Mouse (Mus musculus) neural tube, embryonic 14.5 days (tissue): ENCODE measurements around the gene Slco2a1. TPM values are rescaled to one million over a fixed set of nuclear protein-coding genes. Genes with fewer than 3 reads are reported as not detected.

Experiments
- ATAC-seq: fragments of 200-750 bp; cut with Nextera tagmentation; 2 replicates; pipeline ENCODE4 v1.8.0; 2017; ENCODE audit warnings: low read depth, mild to moderate bottlenecking, moderate TSS enrichment, moderate library complexity
- H3K27ac ChIP-seq: fragments of 300-500 bp; sonication (generic); 2 replicates; pipeline ENCODE4 v1.5.1; 2014; ENCODE audit warnings: low read depth, mild to moderate bottlenecking, control low read depth, low read length, moderate library complexity, mixed read lengths
- H3K27me3 ChIP-seq: fragments of 300-500 bp; sonication (generic); 2 replicates; pipeline ENCODE4 v1.6.1; 2014; ENCODE audit warnings: low read length; ENCODE audit not compliant: control insufficient read depth, insufficient read depth
- H3K36me3 ChIP-seq: fragments of 300-500 bp; sonication (generic); 2 replicates; pipeline ENCODE4 v1.6.1; 2014; ENCODE audit warnings: low read length, mixed read lengths; ENCODE audit not compliant: control insufficient read depth, insufficient read depth
- H3K4me1 ChIP-seq: fragments of 300-500 bp; sonication (generic); 2 replicates; pipeline ENCODE4 v1.6.1; 2014; ENCODE audit warnings: low read length; ENCODE audit not compliant: control insufficient read depth, insufficient read depth
- H3K4me2 ChIP-seq: fragments of 300-500 bp; sonication (generic); 2 replicates; pipeline ENCODE4 v1.6.1; 2014; ENCODE audit warnings: mild to moderate bottlenecking, low read depth, low read length, control low read depth
- H3K4me3 ChIP-seq: fragments of 300-500 bp; sonication (generic); 2 replicates; pipeline ENCODE4 v1.5.1; 2014; ENCODE audit warnings: low read depth, low read length, control low read depth, mixed read lengths
- H3K9ac ChIP-seq: fragments of 300-500 bp; sonication (generic); replicated peaks from 2 replicates; pipeline ENCODE4 v1.6.1; 2014; ENCODE audit warnings: low read depth, mild to moderate bottlenecking, control low read depth, low read length, mixed read lengths
- H3K9me3 ChIP-seq: fragments of 300-500 bp; sonication (generic); 2 replicates; pipeline ENCODE4 v1.6.1; 2016; ENCODE audit warnings: low read length; ENCODE audit not compliant: control insufficient read depth
- WGBS: fragments of 180-500 bp; shearing (Covaris S2); extraction: QIAGEN DNeasy Blood & Tissue Kit; methylation state at CpG from one replicate; pipeline ENCODE4 v1.1.7; 2014; 5-methylcytosine and 5-hydroxymethylcytosine counted together
- polyA plus RNA-seq: library from polyadenylated mRNA; unstranded; fragments of >200 nt; fragmentation: Nextera tagmentation; extraction: Ambion mirVana; gene quantifications from 2 replicates; pipeline ENCODE4 v1.2.1, GENCODE M21; 2014

Slco2a1 gene
- polyA plus RNA-seq: 1.0 and 3.4 TPM in 2 replicates

DNA sequence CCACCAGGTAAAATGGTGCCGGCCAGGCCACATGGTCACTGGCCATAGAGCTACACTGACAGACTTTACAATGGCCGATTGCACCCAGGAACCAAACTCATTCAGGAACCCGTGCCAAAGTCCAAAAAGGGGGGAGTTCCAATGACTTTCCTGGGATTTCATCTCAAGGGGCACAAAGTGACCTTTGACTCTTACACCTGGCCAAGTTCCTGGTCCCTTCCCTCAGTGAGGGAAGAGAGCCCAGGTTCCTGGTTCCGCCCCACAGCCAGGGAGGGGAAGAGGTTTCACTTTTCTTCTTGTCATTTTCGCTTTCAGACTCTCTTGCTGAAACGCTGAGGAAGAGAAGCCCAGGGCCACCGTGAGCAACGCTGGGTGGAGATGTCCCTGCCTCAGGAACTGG lies at the start of gene Slco2a1:
TSS of gene Slco2a1 (plus strand) at position 251 of the 400 bp plus-strand sequence.
- no peak within 1 kb of the TSS for H3K27ac ChIP-seq
- no peak for ATAC-seq
- H3K9me3 ChIP-seq: no peaks in the 10 kb centered on the region
- no peak within 1 kb of the TSS for H3K4me3 ChIP-seq
- 89% methylated on average over 8 of the region's 8 CpGs for WGBS
- H3K36me3 ChIP-seq: no peaks in the 10 kb centered on the region
- H3K9ac ChIP-seq: no peak within 1 kb of the TSS
- peaks cover 8% of the 10 kb centered on the region; the same call in 1 of the 2 replicates for H3K4me1 ChIP-seq
- H3K27me3 ChIP-seq: no peaks in the 10 kb centered on the region
- H3K4me2 ChIP-seq: no peak within 1 kb of the TSS

DNA sequence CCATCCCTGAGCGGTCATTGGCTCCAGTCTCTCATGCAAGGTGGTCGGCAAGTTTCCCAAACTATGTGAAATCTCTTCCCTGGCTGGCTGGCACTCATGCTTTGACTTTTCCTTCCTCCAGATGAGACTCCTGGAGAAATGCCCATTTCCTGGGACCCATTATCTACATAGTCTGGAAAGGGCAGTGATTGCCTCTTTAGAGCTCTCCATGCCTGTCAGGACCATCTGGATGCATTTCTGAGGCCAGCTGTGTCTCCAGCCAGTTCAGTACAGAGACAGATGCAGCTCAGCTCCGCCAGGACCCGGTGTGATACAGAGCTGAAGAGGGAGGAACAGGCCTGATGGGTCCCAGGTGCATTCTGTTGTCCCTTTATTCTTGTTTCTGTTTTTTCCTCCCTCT lies 46.3 kb upstream of the Slco2a1 start:
- peak; percentile 24; the same call in 1 of the 2 replicates for ATAC-seq
- H3K27me3 ChIP-seq: no peaks in the 10 kb centered on the region
- H3K4me1 ChIP-seq: no peaks in the 10 kb centered on the region
- no peaks in the 10 kb centered on the region for H3K36me3 ChIP-seq
- H3K9ac ChIP-seq: no peak overlapping the region
- no peak overlapping the region for H3K4me3 ChIP-seq
- 50% methylated on average over 4 of the region's 4 CpGs for WGBS
- no peaks in the 10 kb centered on the region for H3K9me3 ChIP-seq
- H3K4me2 ChIP-seq: no peak overlapping the region
- H3K27ac ChIP-seq: no peak overlapping the region; the same call in 1 of the 2 replicates

DNA sequence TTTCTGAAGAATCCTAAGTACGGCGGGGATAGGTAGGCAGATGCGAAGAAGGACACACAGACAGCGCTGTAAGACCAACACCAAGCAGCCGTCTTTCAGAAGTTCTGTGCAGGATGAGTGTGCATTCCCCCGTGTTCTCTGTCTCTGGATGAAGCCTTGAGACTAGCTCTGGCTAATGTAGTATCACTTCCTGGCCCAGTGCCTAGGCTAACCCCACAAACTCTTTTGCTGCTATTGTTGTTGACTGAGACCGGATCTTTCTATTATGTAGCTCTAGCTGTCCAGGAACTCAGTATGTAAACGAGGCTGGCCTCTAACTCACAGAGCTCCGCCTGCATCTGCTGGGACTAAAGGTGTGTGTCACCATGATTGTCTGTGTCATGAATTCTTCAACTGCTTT lies 43.6 kb upstream of the Slco2a1 start:
- Histone ChIP-seq H3K27me3 (no peaks in the 10 kb centered on the region), H3K4me3 (no peak overlapping the region), H3K27ac (no peak overlapping the region), H3K9me3 (no peaks in the 10 kb centered on the region), H3K36me3 (no peaks in the 10 kb centered on the region), H3K4me2 (no peak overlapping the region), H3K9ac (no peak overlapping the region), H3K4me1 (no peaks in the 10 kb centered on the region)
- ATAC-seq: no peak
- 93% methylated on average over 9 of the region's 9 CpGs for WGBS

DNA sequence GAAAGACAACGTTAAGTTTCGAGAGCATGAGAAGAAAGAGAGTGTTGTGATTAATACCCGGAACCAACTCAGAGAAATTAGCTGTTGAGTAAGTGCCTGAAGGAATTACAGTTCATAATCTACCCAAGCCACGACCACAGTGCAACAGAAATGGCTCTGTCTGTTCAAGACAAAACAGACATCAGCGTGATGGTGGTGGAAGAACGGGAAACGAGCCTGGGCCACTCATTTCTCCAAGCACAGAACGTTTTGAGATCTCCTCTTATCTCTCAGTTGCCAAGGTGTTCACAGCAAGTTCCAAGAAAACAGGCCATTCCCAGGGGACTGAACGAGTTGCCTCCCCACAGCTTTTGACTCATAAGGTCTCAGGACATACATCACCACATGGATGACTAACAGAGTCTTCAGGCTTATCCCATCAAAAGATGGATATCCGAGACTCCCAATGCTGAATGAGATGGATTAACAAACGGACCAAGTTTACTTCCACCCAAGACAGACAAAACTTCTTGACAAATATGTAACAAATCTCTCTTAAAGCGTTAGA lies 42.0 kb upstream of the Slco2a1 start:
- Histone ChIP-seq H3K36me3 (no peaks in the 10 kb centered on the region), H3K27me3 (no peaks in the 10 kb centered on the region), H3K4me1 (no peaks in the 10 kb centered on the region), H3K9me3 (no peaks in the 10 kb centered on the region), H3K27ac (no peak overlapping the region), H3K4me2 (no peak overlapping the region), H3K9ac (no peak overlapping the region), H3K4me3 (no peak overlapping the region)
- 86% methylated on average over 12 of the region's 12 CpGs for WGBS
- ATAC-seq: no peak

DNA sequence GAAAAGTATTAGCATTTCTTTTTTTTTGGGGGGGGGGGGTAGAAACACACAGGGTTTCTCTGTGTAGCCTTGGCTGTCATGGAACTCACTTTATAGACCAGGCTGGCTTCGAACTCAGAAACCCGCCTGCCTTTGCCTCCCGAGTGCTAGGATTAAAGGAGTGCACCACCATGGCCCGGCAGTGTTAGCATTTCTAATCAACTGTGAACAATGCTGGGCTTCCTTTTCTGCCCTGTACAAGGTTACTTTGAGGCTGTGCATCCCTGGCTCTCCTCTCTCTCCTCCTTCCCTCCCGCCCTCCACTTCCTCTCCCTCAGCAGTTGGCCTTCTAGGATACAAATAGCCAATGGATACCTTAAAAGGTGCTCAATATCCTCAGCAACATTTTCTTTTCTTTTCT lies 39.8 kb upstream of the Slco2a1 start:
- no peak overlapping the region for H3K9ac ChIP-seq
- 71% methylated on average over 5 of the region's 5 CpGs for WGBS
- H3K9me3 ChIP-seq: no peaks in the 10 kb centered on the region
- H3K4me3 ChIP-seq: no peak overlapping the region
- ATAC-seq: no peak
- H3K36me3 ChIP-seq: no peaks in the 10 kb centered on the region
- H3K4me1 ChIP-seq: no peaks in the 10 kb centered on the region
- H3K27me3 ChIP-seq: no peaks in the 10 kb centered on the region
- H3K4me2 ChIP-seq: no peak overlapping the region
- H3K27ac ChIP-seq: no peak overlapping the region

DNA sequence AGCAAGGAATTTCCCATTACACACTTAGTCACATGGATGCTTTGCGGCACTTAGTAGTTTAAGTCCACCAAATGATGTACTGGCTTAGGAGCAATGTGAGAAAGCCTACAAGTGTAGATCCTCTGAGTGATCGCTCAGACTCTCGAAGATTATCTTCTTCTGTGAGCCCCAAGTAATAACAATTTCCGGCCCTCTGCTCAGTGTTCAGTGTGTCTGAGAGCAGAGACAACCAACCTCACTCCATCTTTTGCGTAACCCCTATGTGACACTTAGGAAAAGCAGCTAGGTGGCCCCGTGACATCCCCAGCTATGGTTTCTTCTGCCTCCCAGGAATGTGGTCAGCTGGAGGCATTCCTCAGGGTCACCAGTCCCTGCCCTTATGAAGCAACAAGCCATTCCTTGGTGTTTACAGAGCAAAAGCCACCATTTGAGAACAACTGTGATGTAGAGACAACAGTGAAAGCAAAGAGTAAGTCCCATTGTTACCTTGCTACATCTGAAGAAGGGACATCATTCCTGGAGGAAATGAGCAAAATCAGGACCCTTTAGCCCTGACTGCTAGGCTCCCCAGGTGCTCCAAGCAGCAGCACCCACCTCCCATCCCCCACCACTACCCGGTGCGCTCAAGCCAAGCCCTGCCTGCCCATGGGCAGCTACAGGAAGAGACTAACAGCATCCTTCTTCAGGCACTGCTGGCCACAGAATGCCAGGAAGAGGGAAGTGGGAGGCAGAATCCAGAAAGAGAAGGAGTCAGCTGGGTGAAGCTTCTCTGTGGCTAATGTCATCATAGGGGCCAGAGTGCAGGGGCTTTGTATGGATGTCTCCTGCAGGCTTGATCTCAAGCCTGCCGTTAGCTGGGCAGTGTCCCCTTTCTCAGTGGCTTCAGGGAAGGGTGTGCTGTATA lies 37.2 kb upstream of the Slco2a1 start:
- Histone ChIP-seq H3K4me3 (no peak overlapping the region), H3K9me3 (no peaks in the 10 kb centered on the region), H3K27me3 (no peaks in the 10 kb centered on the region), H3K27ac (no peak overlapping the region), H3K4me1 (no peaks in the 10 kb centered on the region), H3K4me2 (no peak overlapping the region), H3K36me3 (no peaks in the 10 kb centered on the region), H3K9ac (no peak overlapping the region)
- no peak for ATAC-seq
- 94% methylated on average over 9 of the region's 9 CpGs for WGBS

DNA sequence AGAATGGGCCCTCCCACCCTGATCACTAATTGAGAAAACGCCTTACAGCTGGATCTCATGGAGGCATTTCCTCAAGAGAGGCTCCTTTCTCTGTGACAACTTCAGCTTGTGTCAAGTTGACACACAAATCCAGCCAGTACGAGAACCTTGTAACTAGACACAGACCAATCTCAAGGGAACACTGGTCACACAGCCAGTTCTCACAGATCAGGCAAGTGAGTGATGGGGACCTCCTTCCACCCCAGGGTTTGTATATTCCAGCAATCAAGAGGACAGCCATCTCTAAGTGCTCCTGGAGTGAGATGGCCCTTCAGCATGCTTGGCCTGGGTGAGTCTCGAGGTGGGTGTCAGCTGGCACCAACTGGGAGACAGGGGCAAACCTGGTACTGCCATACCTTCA lies 32.6 kb upstream of the Slco2a1 start:
- H3K9me3 ChIP-seq: no peaks in the 10 kb centered on the region
- no peaks in the 10 kb centered on the region for H3K27me3 ChIP-seq
- no peaks in the 10 kb centered on the region for H3K36me3 ChIP-seq
- ATAC-seq: no peak
- no peak overlapping the region for H3K4me2 ChIP-seq
- 86% methylated on average over 3 of the region's 3 CpGs for WGBS
- no peak overlapping the region for H3K4me3 ChIP-seq
- no peak overlapping the region for H3K27ac ChIP-seq
- no peaks in the 10 kb centered on the region for H3K4me1 ChIP-seq
- no peak overlapping the region for H3K9ac ChIP-seq

DNA sequence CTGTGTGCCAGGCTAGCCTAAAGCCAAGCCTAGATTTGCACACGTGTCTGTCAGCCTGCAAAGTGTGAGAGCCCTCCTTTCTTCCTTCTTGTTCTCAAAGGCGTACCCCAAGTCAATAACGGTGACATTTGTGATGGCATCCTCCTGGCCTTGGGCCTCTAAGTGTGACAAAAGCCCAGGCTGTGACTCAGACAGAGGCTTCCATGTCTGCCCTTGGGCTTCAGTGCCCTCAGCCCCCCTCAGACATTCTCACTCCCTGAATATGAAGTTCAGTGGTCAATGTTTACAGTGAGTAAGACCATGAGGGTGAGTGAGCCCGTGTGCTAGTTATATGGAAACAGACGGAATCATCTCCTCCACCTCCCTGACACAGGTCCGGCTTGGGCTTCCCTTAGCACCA lies 29.8 kb upstream of the Slco2a1 start:
- Histone ChIP-seq H3K9ac (no peak overlapping the region), H3K4me3 (no peak overlapping the region), H3K9me3 (no peaks in the 10 kb centered on the region), H3K4me2 (no peak overlapping the region), H3K36me3 (no peaks in the 10 kb centered on the region), H3K27ac (no peak overlapping the region), H3K4me1 (no peaks in the 10 kb centered on the region), H3K27me3 (no peaks in the 10 kb centered on the region)
- ATAC-seq: no peak
- WGBS: 88% methylated on average over 6 of the region's 6 CpGs

DNA sequence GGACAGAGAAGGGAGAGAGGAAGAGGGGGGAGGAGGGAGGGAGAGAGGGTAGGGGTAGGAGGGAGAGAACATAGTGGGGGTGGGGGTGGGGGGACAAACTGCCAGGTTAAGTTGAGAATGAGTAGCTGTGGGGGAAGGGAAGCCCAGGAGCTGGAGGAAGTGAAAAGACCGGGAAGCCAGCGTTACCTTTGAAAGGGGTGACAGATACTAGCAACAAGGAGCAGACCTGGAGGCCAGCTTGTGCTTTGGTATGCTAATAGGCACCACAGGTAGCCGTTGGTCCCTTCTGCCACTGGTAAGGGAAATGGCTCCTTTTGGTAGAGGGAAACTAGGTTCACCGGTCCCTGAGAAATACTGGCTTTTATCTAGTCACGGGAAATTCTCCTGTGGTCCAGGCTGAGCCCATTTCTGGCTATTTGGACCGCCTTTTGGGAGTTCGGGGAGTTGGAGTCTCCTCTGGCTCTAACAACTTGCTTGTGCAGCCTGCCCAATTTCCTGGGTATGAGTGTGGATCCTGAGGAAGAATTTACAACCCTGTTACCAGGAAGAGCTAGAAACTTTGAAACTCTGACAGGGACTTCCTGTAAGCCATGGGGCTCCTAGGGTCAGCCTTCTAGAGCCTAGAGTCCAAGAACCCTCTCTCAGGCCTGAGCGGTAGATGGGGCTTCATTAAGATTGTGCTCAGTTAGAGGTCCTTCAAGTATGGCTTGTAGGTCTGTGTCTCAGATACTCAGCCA lies 27.0 kb upstream of the Slco2a1 start:
- no peak for ATAC-seq
- WGBS: 18% methylated on average over 8 of the region's 8 CpGs

More for the DNA sequence above, 27.0 kb upstream of the Slco2a1 start:
- H3K27me3 ChIP-seq: no peaks in the 10 kb centered on the region
- no peak overlapping the region for H3K4me3 ChIP-seq
- no peaks in the 10 kb centered on the region for H3K36me3 ChIP-seq
- no peaks in the 10 kb centered on the region for H3K9me3 ChIP-seq
- no peak overlapping the region for H3K4me2 ChIP-seq
- no peaks in the 10 kb centered on the region for H3K4me1 ChIP-seq
- no peak overlapping the region for H3K27ac ChIP-seq
- no peak overlapping the region for H3K9ac ChIP-seq
